Mouse (Mus musculus) layer of hippocampus, postnatal 36 days (tissue): ENCODE measurements around the gene Icosl. TPM values are rescaled to one million over a fixed set of nuclear protein-coding genes. Genes with fewer than 3 reads are reported as not detected.
"Not testable (repeated sequence)": the region's sequence is repeated elsewhere in the genome, so short reads cannot be mapped to it uniquely, and the experiment has no call there.

ENCODE experiments used
- DNase-seq, 2 experiments: peaks; one replicate each; pipeline ENCODE4 v3.0.0; 2022
- total RNA-seq, 2 experiments: library from RNA; stranded (reverse); gene quantifications; 2 replicates each; pipeline ENCODE4 v1.2.3; 2021

Icosl gene
- 1 to 10 TPM; 8.0 to 8.4 TPM for total RNA-seq

- peak; percentile 50 to 54 for DNase-seq
Measured at GRCm38 (mm10) chr10:78069101-78070011, at the start of gene Icosl. TSS of gene Icosl (plus strand) at chr10:78069302.

DNA sequence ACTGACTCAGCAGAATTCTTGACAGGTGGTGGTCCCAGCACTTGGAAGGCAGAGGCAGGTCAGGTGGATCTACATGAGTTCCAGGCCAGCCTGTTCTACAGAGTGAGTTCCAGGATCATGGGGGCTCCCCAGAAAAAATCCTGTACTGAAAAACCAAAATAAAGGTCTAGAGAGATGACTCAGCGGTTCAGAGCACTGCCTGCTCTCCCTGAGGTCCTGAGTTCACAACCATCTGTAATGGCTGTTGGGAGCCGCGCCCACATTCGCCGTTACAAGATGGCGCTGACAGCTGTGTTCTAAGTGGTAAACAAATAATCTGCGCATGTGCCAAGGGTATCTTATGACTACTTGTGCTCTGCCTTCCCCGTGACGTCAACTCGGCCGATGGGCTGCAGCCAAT, 49.1 kb upstream of the Icosl start:
- DNase-seq = not testable (repeated sequence)

DNA sequence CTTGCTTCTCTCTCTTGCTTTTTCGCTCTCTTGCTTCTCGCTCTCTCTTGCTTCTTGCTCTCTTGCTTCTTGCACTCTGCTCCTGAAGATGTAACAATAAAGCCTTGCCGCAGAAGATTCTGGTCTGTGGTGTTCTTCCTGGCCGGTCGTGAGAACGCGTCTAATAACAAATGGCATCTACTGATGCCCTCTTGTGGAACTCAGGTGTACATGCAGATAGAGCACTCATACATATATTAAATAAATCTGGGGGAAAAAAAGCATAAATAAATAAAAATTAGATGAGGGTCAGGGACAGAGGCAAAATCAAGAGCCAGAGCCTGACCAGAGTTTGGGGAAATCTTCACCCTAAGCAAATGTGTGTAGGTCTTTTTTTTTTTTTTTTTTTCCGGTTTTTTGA, 43.6 kb upstream of the Icosl start:
- not testable (repeated sequence) for DNase-seq

DNA sequence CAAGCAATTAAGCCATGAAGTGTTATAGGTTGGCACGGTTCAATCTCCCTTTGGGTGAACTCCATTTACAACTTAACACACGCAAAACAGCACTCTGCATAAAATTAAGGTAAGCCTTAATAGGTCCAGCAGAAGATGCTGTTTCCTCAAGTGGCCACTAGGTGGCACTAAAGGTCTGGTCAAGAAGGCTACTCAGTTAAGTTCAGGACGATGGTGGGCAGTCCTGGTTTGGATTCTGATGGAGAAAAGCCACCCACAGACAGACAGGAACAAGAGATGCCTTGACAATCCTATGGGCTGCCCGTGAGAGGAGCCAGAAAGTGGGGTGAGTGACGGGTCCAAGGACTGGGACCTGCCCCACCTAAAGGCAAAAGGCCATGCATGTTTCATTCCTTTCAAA, 41.0 kb upstream of the Icosl start:
- peak; percentile 43 to 67 for DNase-seq

DNA sequence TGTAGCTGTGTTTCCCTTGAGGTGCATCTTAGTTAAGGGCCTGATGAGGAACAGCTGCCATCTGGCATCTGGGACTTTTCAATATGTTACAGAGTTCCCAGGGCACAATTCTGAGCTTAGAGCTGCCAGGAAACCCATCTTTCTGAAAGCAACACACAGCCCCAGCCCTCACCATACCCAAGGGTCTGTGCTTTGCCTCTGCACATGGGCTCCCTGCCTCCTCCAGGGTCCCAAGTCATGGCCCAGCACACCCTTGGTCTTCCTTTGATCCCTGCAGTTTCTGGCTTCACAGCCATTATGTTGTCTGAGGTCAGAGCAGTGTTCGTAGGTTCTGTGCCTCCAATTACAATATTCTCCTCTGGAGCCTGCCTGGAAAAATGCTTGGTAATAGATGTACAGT, 40.0 kb upstream of the Icosl start:
- no peak for DNase-seq

- DNase-seq = no peak
Measured at GRCm38 (mm10) chr10:78031987-78032386, 37.1 kb upstream of the Icosl start.

DNA sequence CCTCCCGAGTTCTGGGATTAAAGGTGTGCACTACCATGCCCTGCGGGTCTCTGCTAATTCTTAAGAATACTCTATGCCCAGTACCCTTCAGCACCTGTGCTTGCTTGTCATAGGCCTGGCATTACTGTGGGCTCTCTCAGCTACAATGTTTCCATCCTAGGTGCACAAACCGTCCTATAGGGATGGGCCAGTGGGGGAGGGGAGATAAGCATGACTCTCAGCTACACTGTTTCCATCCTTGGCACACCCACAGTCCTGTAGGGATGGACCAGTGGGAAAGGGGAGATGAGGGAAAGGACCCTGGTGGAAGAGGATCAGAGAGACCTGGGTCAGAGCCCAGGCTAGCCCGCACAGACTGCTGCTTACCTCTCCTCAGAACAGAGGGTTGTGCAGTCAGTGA, 32.0 kb upstream of the Icosl start:
- no peak for DNase-seq

GRCm38 (mm10) chr10:78041647-78042046, 27.5 kb upstream of the Icosl start, which contains the start of gene Dnmt3l:
TSS of gene Dnmt3l (plus strand) at chr10:78041947.
- no peak for DNase-seq

DNA sequence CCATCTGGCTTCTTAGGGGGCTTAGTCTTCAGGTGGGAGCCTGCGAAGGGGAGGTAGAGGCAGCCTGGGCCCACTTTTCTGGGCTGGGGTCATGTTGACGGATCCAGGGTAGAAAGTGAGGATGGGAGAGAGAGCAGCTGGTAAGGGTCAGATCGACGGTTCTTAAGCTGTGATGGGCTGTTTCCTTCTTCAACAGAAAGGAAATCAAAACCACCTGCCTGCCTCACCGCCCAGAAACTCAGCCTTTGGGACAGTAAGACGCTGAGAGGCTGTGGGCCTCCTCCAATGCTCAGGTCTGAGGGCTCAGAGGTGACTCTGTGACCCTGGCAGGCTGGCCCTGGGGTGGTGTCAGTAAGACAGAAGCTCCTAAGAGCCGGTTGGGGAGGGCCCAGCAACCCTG, 27.0 kb upstream of the Icosl start:
- no peak for DNase-seq

- DNase-seq = peak; percentile 33 to 43
Measured at GRCm38 (mm10) chr10:78042697-78043405, 26.3 kb upstream of the Icosl start.

- DNase-seq = peak; percentile 41 to 50
Measured at GRCm38 (mm10) chr10:78043406-78043836, 25.7 kb upstream of the Icosl start, which contains the start of gene Aire. TSS of gene Aire (minus strand) at chr10:78043610.

- no peak for DNase-seq
Measured at GRCm38 (mm10) chr10:78044531-78044930, 24.6 kb upstream of the Icosl start.

GRCm38 (mm10) chr10:78046388-78046787, 22.7 kb upstream of the Icosl start:
- no peak for DNase-seq

- no peak for DNase-seq
Measured at GRCm38 (mm10) chr10:78048061-78048730, 20.9 kb upstream of the Icosl start.

DNA sequence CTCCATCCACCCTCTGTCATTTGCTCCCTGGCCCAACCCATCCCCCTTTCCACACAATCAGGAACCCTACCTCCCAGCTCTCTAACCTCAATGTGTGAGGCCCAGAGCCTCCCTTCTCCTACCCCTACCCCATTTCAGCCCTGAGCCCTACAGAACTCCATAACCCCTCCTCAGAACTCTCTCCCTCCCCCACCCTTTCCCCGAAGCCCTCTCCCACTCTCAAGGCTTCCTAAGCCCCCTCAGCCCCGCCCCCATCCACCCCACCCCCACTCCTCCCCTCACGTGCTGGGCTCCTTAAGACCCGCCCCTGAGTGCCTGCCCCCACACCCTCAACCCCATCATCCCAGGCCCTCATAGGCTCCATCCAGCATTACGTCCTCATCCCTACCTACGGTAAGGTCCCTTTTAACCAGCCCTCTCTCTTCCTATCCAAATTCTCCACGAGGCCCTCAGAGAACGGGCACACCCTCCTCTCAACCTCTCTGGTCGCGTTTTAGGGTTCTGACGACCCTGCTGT, 19.5 kb upstream of the Icosl start:
- DNase-seq = no peak

- DNase-seq = no peak
Measured at GRCm38 (mm10) chr10:78054633-78055565, 14.2 kb upstream of the Icosl start.

DNA sequence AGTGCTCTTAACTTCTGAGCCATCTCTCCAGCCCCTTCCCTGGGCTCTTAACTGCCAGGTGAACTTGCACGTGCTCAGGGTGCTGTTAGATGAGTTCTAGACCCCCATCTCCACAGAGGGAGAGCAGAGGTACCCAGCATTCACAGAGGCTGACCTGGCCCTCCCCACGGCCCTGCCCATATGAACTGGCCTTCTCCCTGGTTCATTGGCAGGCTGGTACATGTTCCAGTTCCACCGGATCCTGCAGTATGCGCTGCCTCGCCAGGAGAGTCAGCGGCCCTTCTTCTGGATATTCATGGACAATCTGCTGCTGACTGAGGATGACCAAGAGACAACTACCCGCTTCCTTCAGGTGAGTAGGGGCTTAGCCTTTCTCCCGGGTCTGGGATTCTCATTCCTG, 12.0 kb upstream of the Icosl start:
- DNase-seq = no peak

GRCm38 (mm10) chr10:78063122-78063521, 6.0 kb upstream of the Icosl start:
- no peak for DNase-seq

GRCm38 (mm10) chr10:78067226-78067625, 1.9 kb upstream of the Icosl start:
- DNase-seq = no peak

GRCm38 (mm10) chr10:78068541-78068940, 561 bp upstream of the Icosl start:
- no peak for DNase-seq

GRCm38 (mm10) chr10:78074151-78074550, 5.0 kb downstream of the Icosl start:
- DNase-seq = no peak
